Mouse (Mus musculus): ENCODE measurements around the gene Nup85.

DNA sequence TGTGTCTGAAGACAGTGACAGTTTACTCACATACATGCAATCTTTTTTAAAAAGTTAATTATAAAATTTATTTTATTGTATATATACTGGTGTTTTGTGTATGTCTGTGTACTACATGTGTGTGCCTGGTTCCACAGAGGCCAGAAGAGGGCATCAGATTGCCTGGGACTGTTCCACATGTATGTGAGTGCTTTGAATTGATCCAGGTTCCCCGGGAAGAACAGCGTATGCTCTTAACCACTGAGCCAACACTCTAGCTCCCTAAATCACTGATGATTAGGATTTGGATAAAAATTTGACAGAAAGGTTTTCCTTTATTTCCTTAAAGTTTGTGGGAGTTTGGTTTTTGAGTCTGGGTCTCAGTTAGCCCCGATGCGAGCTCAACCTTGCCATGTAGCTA lies 828 bp upstream of the Nup85 start:
- TF ChIP-seq MEF2A (IDR thresholded peaks at IDR 0.05; ENCODE audit: borderline replicate concordance, low read depth, low read length) (no peak), POLR2A (IDR thresholded peaks at IDR 0.05; ENCODE audit: low read depth, low read length) (no peak), ETS1 (conservative IDR thresholded peaks at IDR 0.05; ENCODE audit: low read depth, low read length) (no peak), TCF12 (IDR thresholded peaks at IDR 0.05; ENCODE audit: low read depth, low read length) (no peak), EP300 (IDR thresholded peaks at IDR 0.05; ENCODE audit: low read length) (no peak), JUND (conservative IDR thresholded peaks at IDR 0.05; ENCODE audit: low read depth, low read length) (no peak), MAX (IDR thresholded peaks at IDR 0.05; ENCODE audit: low read length) (no peak)

Measured in CH12.LX (cell line).